Mouse (Mus musculus) myocyte (in vitro differentiated cells): ENCODE measurements at regions not wholly inside any gene's neighbourhood (a gene's known extent, or its start where the extent isn't known, plus 50 kb on each side); places are given as distances from the start of the nearest gene placed in this dataset.

ENCODE experiments used
- MAX ChIP-seq: IDR thresholded peaks from one replicate; pipeline ENCODE4 v1.6.1; 2011; ENCODE audit warnings: low read depth, mild to moderate bottlenecking, control low read depth
- MYOD1 ChIP-seq, 3 experiments: IDR thresholded peaks; one replicate each; pipeline ENCODE4 v1.6.1; 2011; ENCODE audit warnings: control low read depth in 2 of 3, low read depth in 2 of 3, mild to moderate bottlenecking in 2 of 3, moderate library complexity in 1 of 3; ENCODE audit not compliant: insufficient read length in 2 of 3, control insufficient read depth in 1 of 3
- POLR2A ChIP-seq: IDR thresholded peaks from one replicate; pipeline ENCODE4 v1.6.1; 2011; ENCODE audit warnings: low read depth, mild to moderate bottlenecking, control low read depth, moderate library complexity; ENCODE audit not compliant: insufficient read length

- no peak for TF ChIP-seq POLR2A
- no peak for TF ChIP-seq MAX
- no peak for TF ChIP-seq MYOD1 (IDR thresholded peaks at IDR 0.05; ENCODE audit: control insufficient read depth in 1 of 3, insufficient read length in 2 of 3, low read depth in 2 of 3)
Observed at GRCm38 (mm10) chr19:14035371-14035770, 122.0 kb downstream of the Olfr1505 start.
